Comparison of ENCODE assay signal across 22 mouse cellular contexts in the genomic region with DNA sequence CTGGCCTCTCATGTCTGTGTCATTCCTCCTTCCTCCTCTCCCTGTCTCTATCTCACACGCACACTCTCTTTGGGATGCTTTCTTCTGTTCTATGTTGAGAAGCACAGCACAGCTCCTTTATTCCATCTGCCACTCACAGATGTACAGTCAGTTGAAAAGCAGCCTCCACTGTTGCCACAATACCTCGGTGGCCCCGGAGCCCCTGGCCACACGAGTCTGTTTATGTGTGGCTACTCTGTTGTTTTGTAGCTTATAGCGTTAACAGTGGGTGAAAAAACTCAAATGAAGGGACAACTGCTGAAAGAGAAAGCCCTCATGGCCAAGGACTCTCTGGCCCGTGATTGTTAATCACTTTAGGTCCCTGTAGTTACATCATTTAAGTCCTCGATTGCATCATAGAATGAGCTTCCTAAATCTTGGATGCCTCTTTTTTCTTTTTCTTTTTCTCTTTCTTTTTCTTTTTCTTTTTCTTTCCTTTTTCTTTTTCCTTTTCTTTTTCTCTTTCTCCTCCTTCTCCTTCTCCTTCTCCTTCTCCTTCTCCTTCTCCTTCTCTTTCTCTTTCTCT.
DNase-seq lines count a peak whose midpoint lies in the region; TF ChIP-seq lines count a peak whose summit lies in the region.
"Had no signal": no experiment of that assay in that cellular context is flagged by ENCODE, and none has a peak within 500 bp of the region (broad histone marks: within the 10 kb centered on the region; RNA-seq: fewer than 3 reads in every experiment).

No protein-coding gene starts in this region.

- no peak for TF ChIP-seq POLR2A in myocyte (IDR thresholded peaks at IDR 0.05; ENCODE audit: insufficient read length, low read depth)

- H3K4me3 ChIP-seq in C2C12 (ENCODE audit: insufficient read depth, poor library complexity, severe bottlenecking) (no peak overlapping the region), myocyte (no peak overlapping the region)
- H3K4me3 ChIP-seq: embryonic facial prominence, embryonic 10.5 days; embryonic facial prominence, embryonic 12.5 days; forebrain, embryonic 13.5 days; forebrain, embryonic 15.5 days had no signal

- H3K79me2 ChIP-seq in C2C12 (ENCODE audit: control insufficient read depth, insufficient read depth) (no peaks in the 10 kb centered on the region), myocyte (ENCODE audit: control insufficient read depth, insufficient read depth) (no peaks in the 10 kb centered on the region)

- H3ac ChIP-seq in C2C12 (ENCODE audit: control insufficient read depth, insufficient read length, low read depth) (no peak overlapping the region), myocyte (ENCODE audit: control insufficient read depth, insufficient read length) (no peak overlapping the region)

- H3K4me2 ChIP-seq in myocyte (ENCODE audit: low read depth), result peak overlapping the region; percentile 65
- H3K4me2 ChIP-seq: embryonic facial prominence, embryonic 12.5 days; forebrain, embryonic 13.5 days; forebrain, embryonic 15.5 days had no signal

- no peaks in the 10 kb centered on the region for H3K36me3 ChIP-seq in C2C12 (ENCODE audit: control insufficient read depth, insufficient read depth)
- no peaks in the 10 kb centered on the region for H3K36me3 ChIP-seq in myocyte (ENCODE audit: control insufficient read depth, insufficient read depth)
- H3K36me3 ChIP-seq: embryonic facial prominence, embryonic 10.5 days; embryonic facial prominence, embryonic 12.5 days; forebrain, embryonic 15.5 days had no signal

- TF ChIP-seq CTCF in C2C12 (IDR thresholded peaks at IDR 0.05; ENCODE audit: control insufficient read depth, insufficient read depth, insufficient read length), result no peak

- DNase-seq in heart, adult 11 months, result peak; percentile 86
- DNase-seq in heart, adult 9 months (ENCODE audit: low spot score in 2 of 2), result no peak
- peak; percentile 18 for DNase-seq in lung, postnatal 36 days
- DNase-seq in lung, postnatal 14 days, result no peak
- no peak for DNase-seq in spleen, postnatal 4 days (ENCODE audit: low spot score in 2 of 2)
- no peak for DNase-seq in thymus, postnatal 25 days
- DNase-seq: adrenal gland, adult 2 months; adrenal gland, postnatal 10 days; adrenal gland, postnatal 25 days; B cell, adult 2 months; cerebellum, adult 11-12 months; cerebellum, adult 2 months; cerebellum, adult 9-10 months; cerebellum, postnatal 10 days; cerebellum, postnatal 25 days; forebrain, postnatal 0 days had no signal

- H3K27me3 ChIP-seq in C2C12 (ENCODE audit: control insufficient read depth, insufficient read depth, insufficient read length), result no peaks in the 10 kb centered on the region
- H3K27me3 ChIP-seq in myocyte (ENCODE audit: control insufficient read depth, insufficient read depth, insufficient read length), result no peaks in the 10 kb centered on the region
- H3K27me3 ChIP-seq: embryonic facial prominence, embryonic 12.5 days; forebrain, embryonic 13.5 days; forebrain, embryonic 15.5 days had no signal

- H3K79me3 ChIP-seq in C2C12 (ENCODE audit: low read depth), result no peaks in the 10 kb centered on the region

TF ChIP-seq in C2C12, 6 proteins besides CTCF, POLR2A, EP300 and RAD21:
- TF ChIP-seq MYOD1 (IDR thresholded peaks at IDR 0.05; ENCODE audit: control insufficient read depth, insufficient read length, low read depth) (no peak), MYOG (IDR thresholded peaks at IDR 0.05; ENCODE audit: control insufficient read depth, extremely low read depth, insufficient read length) (no peak), CEBPB (IDR thresholded peaks at IDR 0.05; ENCODE audit: low read depth) (peak; percentile 41), FOSL1 (IDR thresholded peaks at IDR 0.05; ENCODE audit: insufficient read depth, low read length, poor library complexity, severe bottlenecking) (no peak), USF1 (IDR thresholded peaks at IDR 0.05; ENCODE audit: low read depth) (no peak), MAX (IDR thresholded peaks at IDR 0.05) (no peak)

TF ChIP-seq in myocyte, 11 proteins besides CTCF, POLR2A, EP300 and RAD21:
- TF ChIP-seq TCF3 (IDR thresholded peaks at IDR 0.05; ENCODE audit: insufficient read length, low read depth) (no peak), CEBPB (IDR thresholded peaks at IDR 0.05; ENCODE audit: insufficient read depth, poor library complexity, severe bottlenecking) (peak; percentile 88), E2F4 (IDR thresholded peaks at IDR 0.05; ENCODE audit: insufficient read depth) (no peak)

Comparison
In these comparisons a context has a peak if more than half of its experiments do, and no peak if none do; other contexts are left out.
1. DNase-seq: peak in heart, adult 11 months (single experiment) and lung, postnatal 36 days (single experiment); none in heart, adult 9 months (0 of 2), lung, postnatal 14 days (single experiment), spleen, postnatal 4 days (0 of 2) and thymus, postnatal 25 days (single experiment).